Mouse (Mus musculus) heart, postnatal 0 days (tissue): ENCODE measurements around the gene Usp13. TPM values are rescaled to one million over a fixed set of nuclear protein-coding genes. Genes with fewer than 3 reads are reported as not detected.

Experiments used
- ATAC-seq: fragments of 200-750 bp; cut with Nextera tagmentation; 2 replicates; pipeline ENCODE4 v1.8.0; 2017; ENCODE audit warnings: low read depth, moderate number of reproducible peaks, moderate library complexity; ENCODE audit not compliant: insufficient read depth
- DNase-seq: peaks from one replicate; pipeline ENCODE4 v3.0.0-alpha.2; 2016; ENCODE audit warnings: low spot score
- H3K27ac ChIP-seq: fragments of 300-500 bp; sonication (generic); 2 replicates; pipeline ENCODE4 v1.5.1; 2014; ENCODE audit warnings: low read depth, mild to moderate bottlenecking
- H3K27me3 ChIP-seq: fragments of 300-500 bp; sonication (generic); 2 replicates; pipeline ENCODE4 v1.6.1; 2014; ENCODE audit warnings: low read length, mixed read lengths; ENCODE audit not compliant: control insufficient read depth, insufficient read depth
- H3K36me3 ChIP-seq: fragments of 300-500 bp; sonication (generic); replicated peaks from 2 replicates; pipeline ENCODE4 v1.6.1; 2014; ENCODE audit warnings: low read length, mixed read lengths; ENCODE audit not compliant: control insufficient read depth, insufficient read depth
- H3K4me1 ChIP-seq: fragments of 300-500 bp; sonication (generic); 2 replicates; pipeline ENCODE4 v1.6.1; 2014; ENCODE audit warnings: antibody characterized with exemption; ENCODE audit not compliant: control insufficient read depth, insufficient read depth
- H3K4me2 ChIP-seq: fragments of 300-500 bp; sonication (generic); 2 replicates; pipeline ENCODE4 v1.6.1; 2014; ENCODE audit warnings: low read depth, mild to moderate bottlenecking, low read length, moderate library complexity
- H3K4me3 ChIP-seq: fragments of 300-500 bp; sonication (generic); 2 replicates; pipeline ENCODE4 v1.5.1; 2014; ENCODE audit warnings: low read depth, low read length
- H3K9ac ChIP-seq: fragments of 300-500 bp; sonication (generic); replicated peaks from 2 replicates; pipeline ENCODE4 v1.6.1; 2014; ENCODE audit warnings: low read depth, low read length, mixed read lengths
- H3K9me3 ChIP-seq: fragments of 300-500 bp; sonication (generic); replicated peaks from 2 replicates; pipeline ENCODE4 v1.6.1; 2016; ENCODE audit warnings: low read length; ENCODE audit not compliant: control insufficient read depth
- CTCF ChIP-seq: IDR thresholded peaks from 2 replicates; pipeline ENCODE4 v1.5.1; 2016; ENCODE audit warnings: antibody characterized with exemption, control low read depth, low read depth
- EP300 ChIP-seq: IDR thresholded peaks from 2 replicates; pipeline ENCODE4 v1.6.1; 2016; ENCODE audit warnings: antibody characterized with exemption, low read depth
- WGBS: fragments of 180-500 bp; shearing (Covaris S2); extraction: QIAGEN DNeasy Blood & Tissue Kit; methylation state at CpG from one replicate; pipeline ENCODE4 v1.1.7; 2014; 5-methylcytosine and 5-hydroxymethylcytosine counted together
- polyA plus RNA-seq: library from polyadenylated mRNA; unstranded; fragments of >200 nt; fragmentation: Nextera tagmentation; extraction: Ambion mirVana; gene quantifications from 2 replicates; pipeline ENCODE4 v1.2.1, GENCODE M21; 2015
- total RNA-seq: library from RNA; depleted of rRNA; stranded (reverse); fragments of >200 nt; gene quantifications from 2 replicates; pipeline ENCODE4 v1.2.3, GENCODE M21; 2014; ENCODE audit warnings: low replicate concordance

Usp13 gene
- total and polyA plus RNA-seq, 2 experiments from 2014 or later: 65.8 to 79.8 TPM

- H3K27ac ChIP-seq: peak overlapping the region; percentile 16
- H3K4me3 ChIP-seq: no peak overlapping the region
- TF ChIP-seq EP300: no peak
- TF ChIP-seq CTCF: no peak
- H3K4me2 ChIP-seq: no peak overlapping the region; the same call in 1 of the 2 replicates
- no peak for DNase-seq
- peaks cover 57% of the 10 kb centered on the region for H3K4me1 ChIP-seq
- H3K27me3 ChIP-seq: no peaks in the 10 kb centered on the region
- ATAC-seq: no peak
- WGBS: 38% methylated on average over 5 of the region's 5 CpGs
- H3K9ac ChIP-seq: no peak overlapping the region
- H3K9me3 ChIP-seq: no peaks in the 10 kb centered on the region
- no peaks in the 10 kb centered on the region for H3K36me3 ChIP-seq
Observed at GRCm38 (mm10) chr3:32824923-32825322, 7.6 kb downstream of the Usp13 start.

DNA sequence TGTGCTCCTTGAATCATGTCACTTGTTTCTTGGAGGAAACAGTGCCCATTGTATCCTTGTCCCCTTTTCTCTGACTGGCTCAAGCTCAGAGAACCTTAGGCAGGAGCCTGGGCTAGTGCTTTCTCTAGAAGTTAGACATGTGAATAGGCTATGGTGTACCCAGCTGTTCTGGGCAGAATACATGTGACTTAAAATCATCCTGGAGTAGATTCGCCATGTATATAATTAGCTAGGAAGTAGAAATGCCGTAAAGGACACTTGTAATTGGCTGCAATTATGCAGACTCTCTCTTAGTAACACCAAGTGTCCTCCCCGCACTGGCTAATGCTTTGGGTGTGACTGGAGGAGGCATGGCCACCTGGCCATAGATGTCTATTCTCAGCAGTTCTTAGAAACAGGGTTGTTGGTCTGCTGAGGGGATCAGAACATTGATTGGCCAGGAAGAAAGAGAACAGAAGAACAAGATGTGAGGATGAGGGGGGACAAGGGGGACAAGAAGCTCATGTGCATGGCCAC, 8.7 kb downstream of the Usp13 start:
- peaks cover 49% of the 10 kb centered on the region for H3K4me1 ChIP-seq
- H3K9me3 ChIP-seq: no peaks in the 10 kb centered on the region
- TF ChIP-seq CTCF (no peak), EP300 (no peak)
- no peak overlapping the region for H3K9ac ChIP-seq
- H3K27ac ChIP-seq: no peak overlapping the region
- H3K36me3 ChIP-seq: no peaks in the 10 kb centered on the region
- no peaks in the 10 kb centered on the region for H3K27me3 ChIP-seq
- ATAC-seq (no peak), DNase-seq (no peak)
- no peak overlapping the region for H3K4me2 ChIP-seq
- H3K4me3 ChIP-seq: no peak overlapping the region
- 60% methylated on average over 3 of the region's 3 CpGs for WGBS

- TF ChIP-seq CTCF (no peak), EP300 (no peak)
- ATAC-seq (no peak), DNase-seq (no peak)
- H3K27ac ChIP-seq: no peak overlapping the region
- H3K4me2 ChIP-seq: no peak overlapping the region
- H3K9me3 ChIP-seq: no peaks in the 10 kb centered on the region
- H3K4me3 ChIP-seq: no peak overlapping the region
- WGBS: 42% methylated on average over 6 of the region's 6 CpGs
- H3K27me3 ChIP-seq: no peaks in the 10 kb centered on the region
- H3K4me1 ChIP-seq: peaks cover 42% of the 10 kb centered on the region
- H3K36me3 ChIP-seq: no peaks in the 10 kb centered on the region
- no peak overlapping the region for H3K9ac ChIP-seq
Observed at GRCm38 (mm10) chr3:32826701-32827100, 9.4 kb downstream of the Usp13 start.

DNA sequence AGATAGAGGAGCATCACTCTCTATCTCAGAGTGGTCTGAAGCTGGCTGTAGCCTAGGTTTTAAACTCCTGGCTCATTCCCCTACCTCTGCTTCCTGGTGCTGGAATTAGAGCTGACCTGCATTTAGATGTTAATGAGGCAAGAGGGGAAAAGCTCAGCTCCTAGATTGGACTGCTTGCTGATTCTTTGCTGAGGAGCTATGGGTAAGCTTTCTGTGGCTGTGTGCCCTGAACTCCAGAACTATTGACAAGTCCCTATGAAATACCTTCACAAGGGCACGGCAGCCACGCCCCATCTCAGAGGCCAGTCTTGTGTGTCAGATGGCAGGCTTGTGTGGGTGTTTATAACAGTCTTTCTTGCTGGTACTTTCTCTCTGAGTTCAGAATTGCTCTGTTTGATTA, 16.5 kb downstream of the Usp13 start:
- no peak overlapping the region for H3K27ac ChIP-seq
- H3K27me3 ChIP-seq: no peaks in the 10 kb centered on the region
- H3K4me3 ChIP-seq: no peak overlapping the region
- no peak for TF ChIP-seq EP300
- TF ChIP-seq CTCF: no peak
- no peak overlapping the region for H3K4me2 ChIP-seq
- no peaks in the 10 kb centered on the region for H3K4me1 ChIP-seq
- DNase-seq: no peak
- H3K36me3 ChIP-seq: peaks cover 23% of the 10 kb centered on the region
- no peak overlapping the region for H3K9ac ChIP-seq
- no peaks in the 10 kb centered on the region for H3K9me3 ChIP-seq
- ATAC-seq: no peak
- WGBS: 59% methylated on average over 2 of the region's 2 CpGs

DNA sequence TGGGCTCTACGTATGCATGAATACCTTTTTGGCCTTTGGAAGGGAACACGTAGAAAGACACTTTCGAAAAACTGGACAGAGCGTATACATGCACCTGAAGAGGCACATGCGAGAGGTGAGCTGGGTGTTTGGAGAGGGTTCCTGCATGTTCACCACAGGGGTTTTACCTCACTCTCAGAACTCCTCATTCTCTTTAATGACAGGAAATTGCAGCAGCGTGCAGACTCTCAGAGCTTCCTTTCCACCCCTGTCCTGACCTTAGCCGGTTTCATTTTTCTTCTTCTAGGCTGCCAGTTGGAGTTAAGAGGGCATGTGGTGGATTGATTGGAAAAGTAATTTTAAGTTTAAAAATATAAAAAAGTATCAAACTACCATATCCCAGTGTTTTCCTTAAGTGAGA, 20.5 kb downstream of the Usp13 start:
- DNase-seq (no peak), ATAC-seq (no peak)
- Histone ChIP-seq H3K27ac (no peak overlapping the region), H3K36me3 (peaks cover 37% of the 10 kb centered on the region), H3K4me2 (no peak overlapping the region), H3K9me3 (no peaks in the 10 kb centered on the region), H3K4me3 (no peak overlapping the region), H3K27me3 (no peaks in the 10 kb centered on the region), H3K9ac (no peak overlapping the region), H3K4me1 (no peaks in the 10 kb centered on the region)
- TF ChIP-seq EP300 (no peak), CTCF (no peak)
- 84% methylated on average over 7 of the region's 7 CpGs for WGBS

- H3K4me2 ChIP-seq: no peak overlapping the region
- ATAC-seq: no peak
- no peak overlapping the region for H3K4me3 ChIP-seq
- no peak overlapping the region for H3K9ac ChIP-seq
- no peaks in the 10 kb centered on the region for H3K4me1 ChIP-seq
- 90% methylated on average over 16 of the region's 16 CpGs for WGBS
- H3K27ac ChIP-seq: no peak overlapping the region
- H3K9me3 ChIP-seq: 0 out of 2 replicates have a peak, but pooled peaks cover 4% of the 10 kb centered on the region
- H3K27me3 ChIP-seq: no peaks in the 10 kb centered on the region
- TF ChIP-seq EP300 (no peak), CTCF (no peak)
- H3K36me3 ChIP-seq: peaks cover 10% of the 10 kb centered on the region
- no peak for DNase-seq
Observed at GRCm38 (mm10) chr3:32856362-32857107, 39.2 kb downstream of the Usp13 start.
